Mouse (Mus musculus) T-helper 2 cell (primary cell): ENCODE data around the gene Bcl2.

Source experiments
- in situ Hi-C: fragments of 300-600 bp; cut with MboI, MseI; formaldehyde crosslinking; loops from one replicate; pipeline ENCODE4 v1.15.1; 2025; ENCODE audit warnings: high pct_unique_total_duplicates

Bcl2 gene

GRCm38 (mm10) chr1:106591180-106591774 lies 122.8 kb downstream of the Bcl2 start:
- in situ Hi-C loops: no loop called here

GRCm38 (mm10) chr1:106589141-106589540 lies 124.9 kb downstream of the Bcl2 start:
- in situ Hi-C loops: no loop called here

GRCm38 (mm10) chr1:106587866-106588470 lies 126.1 kb downstream of the Bcl2 start:
- in situ Hi-C loops: no loop called here

- in situ Hi-C loops: no loop called here
Observed at GRCm38 (mm10) chr1:106586761-106587160, 127.3 kb downstream of the Bcl2 start.

- in situ Hi-C loops: no loop called here
Observed at GRCm38 (mm10) chr1:106585349-106585748, 128.7 kb downstream of the Bcl2 start.

GRCm38 (mm10) chr1:106584824-106585223 lies 129.2 kb downstream of the Bcl2 start:
- in situ Hi-C loops: no loop called here

GRCm38 (mm10) chr1:106584273-106584672 lies 129.8 kb downstream of the Bcl2 start:
- in situ Hi-C loops: no loop called here

GRCm38 (mm10) chr1:106583245-106584241 lies 130.5 kb downstream of the Bcl2 start:
- in situ Hi-C loops: no loop called here

GRCm38 (mm10) chr1:106582810-106583209 lies 131.3 kb downstream of the Bcl2 start:
- in situ Hi-C loops: no loop called here

GRCm38 (mm10) chr1:106581812-106582211 lies 132.3 kb downstream of the Bcl2 start:
- in situ Hi-C loops: no loop called here

GRCm38 (mm10) chr1:106579768-106580167 lies 134.3 kb downstream of the Bcl2 start:
- in situ Hi-C loops: no loop called here

GRCm38 (mm10) chr1:106572506-106572905 lies 141.6 kb downstream of the Bcl2 start:
- in situ Hi-C loops: loop anchor here (25.0 kb wide), 1 partner anchor 910 kb away; the partner anchor contains the start of genes Pign and Relch

GRCm38 (mm10) chr1:106570870-106571269 lies 143.2 kb downstream of the Bcl2 start:
- in situ Hi-C loops: loop anchor here (25.0 kb wide), 1 partner anchor 909 kb away; the partner anchor contains the start of genes Pign and Relch

- in situ Hi-C loops: loop anchor here (25.0 kb wide), 1 partner anchor 908 kb away; the partner anchor contains the start of genes Pign and Relch
Observed at GRCm38 (mm10) chr1:106570366-106570765, 143.7 kb downstream of the Bcl2 start.

GRCm38 (mm10) chr1:106569674-106570073 lies 144.4 kb downstream of the Bcl2 start:
- in situ Hi-C loops: loop anchor here (5.0 to 25.0 kb wide), 2 partner anchors 48 to 907 kb away; partner anchors contain the start of genes Pign and Relch

- in situ Hi-C loops: loop anchor here (5.0 to 25.0 kb wide), 2 partner anchors 48 to 907 kb away; partner anchors contain the start of genes Pign and Relch
Observed at GRCm38 (mm10) chr1:106568868-106569267, 145.2 kb downstream of the Bcl2 start.

- in situ Hi-C loops: loop anchor here (5.0 to 25.0 kb wide), 2 partner anchors 50 to 905 kb away; partner anchors contain the start of genes Pign and Relch
Observed at GRCm38 (mm10) chr1:106567506-106567905, 146.6 kb downstream of the Bcl2 start.

- in situ Hi-C loops: loop anchor here (5.0 to 25.0 kb wide), 2 partner anchors 51 to 904 kb away; partner anchors contain the start of genes Pign and Relch
Observed at GRCm38 (mm10) chr1:106566120-106567086, 147.7 kb downstream of the Bcl2 start.

- in situ Hi-C loops: loop anchor here (5.0 to 25.0 kb wide), 2 partner anchors 52 to 903 kb away; partner anchors contain the start of genes Pign and Relch
Observed at GRCm38 (mm10) chr1:106565238-106565637, 148.8 kb downstream of the Bcl2 start.

- in situ Hi-C loops: loop anchor here (25.0 kb wide), 1 partner anchor 902 kb away; the partner anchor contains the start of genes Pign and Relch
Observed at GRCm38 (mm10) chr1:106564436-106564835, 149.6 kb downstream of the Bcl2 start.
